Mouse (Mus musculus) brain, embryonic 14.5 days (tissue): ENCODE measurements around the gene Angptl4.

Experiments
- CTCF ChIP-seq: fragments of 200-500 bp; IDR thresholded peaks from 2 replicates; pipeline ENCODE4 v1.5.1; 2012; ENCODE audit warnings: inconsistent platforms, mild to moderate bottlenecking, moderate library complexity, borderline replicate concordance; ENCODE audit not compliant: insufficient read depth, insufficient read length; ENCODE audit errors: extremely low read depth
- POLR2A ChIP-seq: fragments of 200-500 bp; IDR thresholded peaks from 2 replicates; pipeline ENCODE4 v1.6.1; 2012; ENCODE audit warnings: mild to moderate bottlenecking, inconsistent platforms, borderline replicate concordance; ENCODE audit not compliant: poor library complexity, insufficient read depth, insufficient read length, severe bottlenecking; ENCODE audit errors: extremely low read depth

DNA sequence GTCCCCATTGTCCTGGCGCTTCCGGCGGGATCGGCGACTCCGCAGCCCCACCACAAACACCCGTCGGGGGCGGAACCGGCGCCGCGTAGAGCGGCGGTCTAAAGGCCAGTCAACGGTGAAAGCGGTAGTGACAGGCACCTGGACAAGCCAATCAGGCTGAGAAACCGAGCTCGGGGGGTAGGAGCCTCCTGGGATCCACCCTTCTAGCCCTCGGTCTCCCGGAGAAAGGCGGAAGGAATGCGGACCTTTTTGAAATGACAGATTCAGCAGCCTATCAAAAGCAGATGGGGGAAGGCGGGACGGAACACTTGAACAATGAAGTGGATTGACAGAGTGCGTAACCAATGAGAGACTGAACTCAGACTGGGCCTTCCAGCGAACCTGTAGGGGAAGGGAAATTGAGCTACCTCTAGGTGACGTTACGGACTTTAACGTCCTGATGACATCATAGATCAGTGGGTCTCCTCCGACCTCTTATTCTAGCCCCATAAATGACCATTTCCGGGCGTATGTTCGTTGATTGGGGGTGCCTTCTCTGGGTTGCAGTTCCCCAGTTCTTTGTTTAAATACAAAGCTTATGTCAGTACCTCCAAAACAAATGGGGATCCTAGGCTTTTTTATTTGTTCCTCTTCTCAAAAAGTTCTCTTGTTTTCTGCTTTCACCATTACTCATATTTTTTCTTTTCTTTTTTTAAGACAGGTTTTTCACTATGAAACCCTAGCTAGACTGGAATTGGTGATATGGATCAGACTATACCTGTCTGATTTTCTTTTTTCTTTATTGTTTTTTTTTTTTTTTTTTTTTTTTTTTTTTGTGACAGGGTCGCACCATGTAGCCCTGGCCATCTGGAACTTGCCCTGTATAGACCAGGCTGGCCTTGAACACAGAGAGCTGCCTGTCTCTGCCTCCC, 21.1 kb downstream of the Angptl4 start, which contains the start of gene Rab11b:
- TF ChIP-seq POLR2A (no peak; the same call in 1 of the 2 replicates), CTCF (no peak)
